Mouse (Mus musculus): Measurements from ENCODE around the gene Ass1.

The Ass1 gene

GRCm38 (mm10) chr2:31489166-31489565 is 19.2 kb downstream of the Ass1 start:
- DNase-seq (ENCODE audit: low spot score): no peak

- no peak for DNase-seq (ENCODE audit: low spot score)
Observed at GRCm38 (mm10) chr2:31490556-31490955, 20.5 kb downstream of the Ass1 start.

- no peak for DNase-seq (ENCODE audit: low spot score)
Observed at GRCm38 (mm10) chr2:31492308-31492707, 22.3 kb downstream of the Ass1 start.

GRCm38 (mm10) chr2:31493243-31493642 is 23.2 kb downstream of the Ass1 start:
- DNase-seq (ENCODE audit: low spot score): no peak

GRCm38 (mm10) chr2:31494315-31494714 is 24.3 kb downstream of the Ass1 start:
- no peak for DNase-seq (ENCODE audit: low spot score)

GRCm38 (mm10) chr2:31495046-31495476 is 25.1 kb downstream of the Ass1 start:
- DNase-seq (ENCODE audit: low spot score): no peak

GRCm38 (mm10) chr2:31496141-31496540 is 26.1 kb downstream of the Ass1 start:
- no peak for DNase-seq (ENCODE audit: low spot score)

- DNase-seq (ENCODE audit: low spot score): no peak
Observed at GRCm38 (mm10) chr2:31497113-31497512, 27.1 kb downstream of the Ass1 start.

GRCm38 (mm10) chr2:31497635-31498034 is 27.6 kb downstream of the Ass1 start:
- no peak for DNase-seq (ENCODE audit: low spot score)

GRCm38 (mm10) chr2:31499327-31500291 is 29.6 kb downstream of the Ass1 start:
- DNase-seq (ENCODE audit: low spot score): no peak

- DNase-seq (ENCODE audit: low spot score): no peak
Observed at GRCm38 (mm10) chr2:31500292-31501204, 30.5 kb downstream of the Ass1 start.

- DNase-seq (ENCODE audit: low spot score): no peak
Observed at GRCm38 (mm10) chr2:31501448-31502130, 31.6 kb downstream of the Ass1 start.

- no peak for DNase-seq (ENCODE audit: low spot score)
Observed at GRCm38 (mm10) chr2:31502616-31503522, 32.9 kb downstream of the Ass1 start.

- DNase-seq (ENCODE audit: low spot score): no peak
Observed at GRCm38 (mm10) chr2:31505472-31505871, 35.5 kb downstream of the Ass1 start.

- DNase-seq (ENCODE audit: low spot score): no peak
Observed at GRCm38 (mm10) chr2:31508851-31509250, 38.8 kb downstream of the Ass1 start.

- DNase-seq (ENCODE audit: low spot score): no peak
Observed at GRCm38 (mm10) chr2:31511316-31511715, 41.3 kb downstream of the Ass1 start.

- no peak for DNase-seq (ENCODE audit: low spot score)
Observed at GRCm38 (mm10) chr2:31516557-31516956, 46.5 kb downstream of the Ass1 start.

- DNase-seq (ENCODE audit: low spot score): no peak
Observed at GRCm38 (mm10) chr2:31521800-31522335, 51.9 kb downstream of the Ass1 start.

GRCm38 (mm10) chr2:31524641-31525040 is 54.6 kb downstream of the Ass1 start:
- DNase-seq (ENCODE audit: low spot score): no peak

GRCm38 (mm10) chr2:31525778-31526177 is 55.8 kb downstream of the Ass1 start:
- DNase-seq (ENCODE audit: low spot score): no peak

- no peak for DNase-seq (ENCODE audit: low spot score)
Observed at GRCm38 (mm10) chr2:31530201-31530600, 60.2 kb downstream of the Ass1 start.

All from urinary bladder, postnatal 25 days (tissue).